Mouse (Mus musculus): ENCODE data around the gene Adcy2. TPM values are rescaled to one million over a fixed set of nuclear protein-coding genes. Genes with fewer than 3 reads are reported as not detected.

Gene Adcy2
- total and polyA plus RNA-seq, 3 experiments, result not detected

DNA sequence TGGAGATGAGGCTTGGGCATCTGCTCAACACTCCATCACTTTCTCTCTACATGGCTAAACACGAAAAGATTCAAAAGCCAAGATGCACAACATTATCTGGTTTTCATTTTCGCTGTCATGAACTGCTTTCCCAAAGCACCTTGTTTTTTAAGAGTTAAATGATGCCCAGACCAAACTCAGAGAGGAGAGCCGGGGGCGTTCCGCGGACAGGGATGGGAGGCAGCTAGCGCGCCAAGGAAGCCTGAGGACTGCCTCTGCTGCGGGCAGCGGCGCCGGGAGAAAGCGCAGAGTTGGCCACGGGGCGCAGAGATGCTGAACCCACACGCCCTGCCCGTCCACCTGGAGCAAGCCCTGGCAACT lies 803 bp downstream of the Adcy2 start:
- no peaks in the 10 kb centered on the region for H3K36me3 ChIP-seq (replicated peaks in 1 of 2; ENCODE audit: control insufficient read depth in 1 of 2, insufficient read depth in 1 of 2, low read length in 1 of 2)
- no peak overlapping the region for H3K9ac ChIP-seq (ENCODE audit: insufficient read depth, low read depth)
- in situ Hi-C loops (cut with MboI; ENCODE audit: low pct_ligation_motif_present, low pct_unique_long_range_greater_than_20kb, low sequenced_read_pairs), result no loop called here
- H3K9me3 ChIP-seq (replicated peaks; ENCODE audit: low read length), result peaks cover 75% of the 10 kb centered on the region
- no peaks in the 10 kb centered on the region for H3K4me1 ChIP-seq (ENCODE audit: control insufficient read depth in 1 of 2, insufficient read depth in 2 of 2)
- no peak overlapping the region for H3K4me2 ChIP-seq (ENCODE audit: insufficient read depth, low read depth, poor library complexity, severe bottlenecking)
- H3K27ac ChIP-seq (ENCODE audit: insufficient read depth, low read depth), result no peak overlapping the region
- H3K79me2 ChIP-seq (replicated peaks; ENCODE audit: control insufficient read depth, extremely low read depth, insufficient read depth, poor library complexity, severe bottlenecking), result no peaks in the 10 kb centered on the region
- no peaks in the 10 kb centered on the region for H3K27me3 ChIP-seq (replicated peaks)
- DNase-seq (ENCODE audit: extremely low read depth), result no peak
- no peak for TF ChIP-seq SIN3A (IDR thresholded peaks at IDR 0.05; ENCODE audit: low read length)
- no peak for TF ChIP-seq TCF12 (IDR thresholded peaks at IDR 0.05; ENCODE audit: low read depth, low read length)
- TF ChIP-seq KAT2A (IDR thresholded peaks at IDR 0.05; ENCODE audit: insufficient replicate concordance, low read length), result no peak
- TF ChIP-seq CHD1 (IDR thresholded peaks at IDR 0.05; ENCODE audit: low read depth, low read length), result no peak
- no peak for TF ChIP-seq CTCF (conservative IDR thresholded peaks at IDR 0.05 in 1 of 2, IDR thresholded peaks at IDR 0.05 in 1 of 2; ENCODE audit: low read depth in 2 of 2, low read length in 2 of 2)
- TF ChIP-seq MAFK (IDR thresholded peaks at IDR 0.05; ENCODE audit: insufficient replicate concordance, low read length), result no peak
- dilution Hi-C loops (cut with MboI; ENCODE audit: extremely low pct_ligation_motif_present, extremely low pct_unique_long_range_greater_than_20kb, low sequenced_read_pairs), result no loop called here
- H3K4me3 ChIP-seq (replicated peaks in 1 of 3; ENCODE audit: low read depth in 2 of 3, low read length in 2 of 3, poor library complexity in 1 of 3), result no peak overlapping the region

DNA sequence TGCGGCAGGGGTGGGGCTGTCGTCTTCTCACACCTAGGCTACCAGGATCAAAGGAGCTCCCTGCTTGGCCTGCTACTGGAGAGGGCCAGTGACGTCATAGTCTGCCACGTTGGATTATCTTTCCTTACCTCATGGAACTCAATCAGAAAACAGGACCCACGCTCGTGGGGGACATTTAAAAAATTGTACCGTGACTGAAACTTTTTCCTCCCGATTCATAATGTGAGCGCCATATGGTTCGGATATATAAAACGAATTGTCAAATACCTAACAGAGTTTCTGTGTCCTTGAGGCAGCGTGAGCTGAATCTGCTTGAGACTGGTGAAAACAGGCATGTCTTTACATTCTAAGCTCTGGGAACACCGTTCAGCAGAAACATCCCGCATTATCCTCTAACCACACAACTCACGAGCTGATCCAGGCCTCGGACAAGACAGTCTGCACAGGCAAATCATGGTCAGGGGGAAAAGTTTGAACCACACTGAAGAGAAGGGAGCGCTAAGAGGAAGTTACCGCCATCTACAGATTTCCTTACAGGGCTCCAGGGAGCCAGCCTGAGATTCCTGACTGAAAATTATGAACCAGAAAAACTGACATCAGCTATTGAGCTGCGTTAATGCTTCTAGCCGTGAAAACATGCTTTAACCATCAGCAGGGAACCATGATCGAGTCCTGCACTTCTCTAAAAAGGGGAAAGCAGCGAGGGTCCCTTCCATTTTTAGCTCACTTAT lies 1.4 kb downstream of the Adcy2 start:
- Histone ChIP-seq H3K27me3 (replicated peaks) (no peaks in the 10 kb centered on the region), H3K4me3 (replicated peaks in 1 of 3; ENCODE audit: low read depth in 2 of 3, low read length in 2 of 3, poor library complexity in 1 of 3) (no peak overlapping the region), H3K4me1 (ENCODE audit: control insufficient read depth in 1 of 2, insufficient read depth in 2 of 2) (no peaks in the 10 kb centered on the region), H3K36me3 (replicated peaks in 1 of 2; ENCODE audit: control insufficient read depth in 1 of 2, insufficient read depth in 1 of 2, low read length in 1 of 2) (no peaks in the 10 kb centered on the region), H3K9me3 (replicated peaks; ENCODE audit: low read length) (peaks cover 79% of the 10 kb centered on the region), H3K79me2 (replicated peaks; ENCODE audit: control insufficient read depth, extremely low read depth, insufficient read depth, poor library complexity, severe bottlenecking) (no peaks in the 10 kb centered on the region), H3K27ac (ENCODE audit: insufficient read depth, low read depth) (no peak overlapping the region), H3K9ac (ENCODE audit: insufficient read depth, low read depth) (no peak overlapping the region), H3K4me2 (ENCODE audit: insufficient read depth, low read depth, poor library complexity, severe bottlenecking) (no peak overlapping the region)
- dilution Hi-C loops (cut with MboI; ENCODE audit: extremely low pct_ligation_motif_present, extremely low pct_unique_long_range_greater_than_20kb, low sequenced_read_pairs) (no loop called here), in situ Hi-C loops (cut with MboI; ENCODE audit: low pct_ligation_motif_present, low pct_unique_long_range_greater_than_20kb, low sequenced_read_pairs) (no loop called here)
- no peak for DNase-seq (ENCODE audit: extremely low read depth)
- TF ChIP-seq ZKSCAN1 (IDR thresholded peaks at IDR 0.05; ENCODE audit: borderline replicate concordance, low read depth, low read length) (no peak), CHD2 (IDR thresholded peaks at IDR 0.05; ENCODE audit: low read length) (no peak), CHD1 (IDR thresholded peaks at IDR 0.05; ENCODE audit: low read depth, low read length) (no peak), KAT2A (IDR thresholded peaks at IDR 0.05; ENCODE audit: insufficient replicate concordance, low read length) (no peak), TCF12 (IDR thresholded peaks at IDR 0.05; ENCODE audit: low read depth, low read length) (no peak), MEF2A (IDR thresholded peaks at IDR 0.05; ENCODE audit: borderline replicate concordance, low read depth, low read length) (no peak), USF1 (IDR thresholded peaks at IDR 0.05; ENCODE audit: low read depth, low read length) (no peak), JUN (IDR thresholded peaks at IDR 0.05; ENCODE audit: insufficient read depth, low read depth, low read length) (no peak), EP300 (IDR thresholded peaks at IDR 0.05; ENCODE audit: low read length) (no peak)

DNA sequence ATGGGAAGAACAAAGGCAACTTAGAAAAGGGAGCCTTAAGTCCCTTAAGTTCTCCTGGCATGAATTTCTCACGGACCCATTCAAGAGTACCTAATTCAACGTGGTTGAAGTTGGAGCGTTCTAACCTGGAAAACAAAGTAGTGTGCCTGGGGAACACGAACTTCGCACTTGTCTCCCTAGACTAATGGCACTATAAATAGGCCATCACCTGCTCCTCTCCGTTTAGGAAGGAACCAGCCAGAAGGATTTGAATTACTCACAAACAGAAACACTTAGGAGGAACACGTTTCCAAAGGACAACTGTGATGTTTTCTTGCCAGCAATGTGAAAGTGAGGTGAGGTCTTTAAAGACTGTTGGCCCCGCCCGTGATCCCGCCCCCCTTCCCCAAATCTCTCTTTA lies 2.0 kb downstream of the Adcy2 start:
- in situ Hi-C loops (cut with MboI; ENCODE audit: low pct_ligation_motif_present, low pct_unique_long_range_greater_than_20kb, low sequenced_read_pairs) (no loop called here), dilution Hi-C loops (cut with MboI; ENCODE audit: extremely low pct_ligation_motif_present, extremely low pct_unique_long_range_greater_than_20kb, low sequenced_read_pairs) (no loop called here)
- no peaks in the 10 kb centered on the region for H3K36me3 ChIP-seq (replicated peaks in 1 of 2; ENCODE audit: control insufficient read depth in 1 of 2, insufficient read depth in 1 of 2, low read length in 1 of 2)
- H3K9me3 ChIP-seq (replicated peaks; ENCODE audit: low read length), result peaks cover 77% of the 10 kb centered on the region
- no peak overlapping the region for H3K27ac ChIP-seq (ENCODE audit: insufficient read depth, low read depth)
- H3K79me2 ChIP-seq (replicated peaks; ENCODE audit: control insufficient read depth, extremely low read depth, insufficient read depth, poor library complexity, severe bottlenecking), result no peaks in the 10 kb centered on the region
- DNase-seq (ENCODE audit: extremely low read depth), result no peak
- no peaks in the 10 kb centered on the region for H3K27me3 ChIP-seq (replicated peaks)
- H3K9ac ChIP-seq (ENCODE audit: insufficient read depth, low read depth), result no peak overlapping the region
- H3K4me1 ChIP-seq (ENCODE audit: control insufficient read depth in 1 of 2, insufficient read depth in 2 of 2), result no peaks in the 10 kb centered on the region
- TF ChIP-seq TCF12 (IDR thresholded peaks at IDR 0.05; ENCODE audit: low read depth, low read length) (no peak), POLR2A (IDR thresholded peaks at IDR 0.05; ENCODE audit: low read depth, low read length) (no peak), ZKSCAN1 (IDR thresholded peaks at IDR 0.05; ENCODE audit: borderline replicate concordance, low read depth, low read length) (no peak), NRF1 (IDR thresholded peaks at IDR 0.05; ENCODE audit: low read depth, low read length) (no peak), JUND (conservative IDR thresholded peaks at IDR 0.05; ENCODE audit: low read depth, low read length) (no peak), CHD2 (IDR thresholded peaks at IDR 0.05; ENCODE audit: low read length) (no peak), BHLHE40 (IDR thresholded peaks at IDR 0.05; ENCODE audit: low read depth, low read length) (no peak), ZC3H11A (IDR thresholded peaks at IDR 0.05; ENCODE audit: low read depth, low read length) (no peak), PAX5 (IDR thresholded peaks at IDR 0.05; ENCODE audit: low read length) (no peak), MEF2A (IDR thresholded peaks at IDR 0.05; ENCODE audit: borderline replicate concordance, low read depth, low read length) (no peak), NELFE (IDR thresholded peaks at IDR 0.05; ENCODE audit: low read depth, low read length) (no peak)
- H3K4me3 ChIP-seq (replicated peaks in 1 of 3; ENCODE audit: low read depth in 2 of 3, low read length in 2 of 3, poor library complexity in 1 of 3), result no peak overlapping the region
- H3K4me2 ChIP-seq (ENCODE audit: insufficient read depth, low read depth, poor library complexity, severe bottlenecking), result no peak overlapping the region
